Mouse (Mus musculus): Measurements from ENCODE around the gene Grik3. TPM values are rescaled to one million over a fixed set of nuclear protein-coding genes. Genes with fewer than 3 reads are reported as not detected.

Grik3 gene
- polyA plus RNA-seq, 1 experiment from 2014 or later = 0.01 TPM

- DNase-seq = no peak
- 50% methylated on average over 5 of the region's 5 CpGs for WGBS (ENCODE audit: insufficient replicate concordance)
- TF ChIP-seq EP300 (IDR thresholded peaks at IDR 0.05; ENCODE audit: low read depth) = no peak
- no peak for TF ChIP-seq CTCF (IDR thresholded peaks at IDR 0.05; ENCODE audit: low read depth)
Observed at GRCm38 (mm10) chr4:125580336-125580735, 89.8 kb downstream of the Grik3 start.

GRCm38 (mm10) chr4:125583272-125583671 is 92.8 kb downstream of the Grik3 start:
- 79% methylated on average over 9 of the region's 9 CpGs for WGBS (ENCODE audit: insufficient replicate concordance)
- Histone ChIP-seq H3K9ac (replicated peaks) (no peak overlapping the region), H3K36me3 (replicated peaks; ENCODE audit: insufficient read depth, low read length) (no peaks in the 10 kb centered on the region), H3K4me3 (ENCODE audit: low read depth, low read length) (no peak overlapping the region), H3K9me3 (ENCODE audit: low read length) (no peaks in the 10 kb centered on the region), H3K4me1 (ENCODE audit: insufficient read depth) (no peaks in the 10 kb centered on the region), H3K4me2 (ENCODE audit: low read depth, low read length) (no peak overlapping the region), H3K27ac (ENCODE audit: low read depth) (no peak overlapping the region), H3K27me3 (ENCODE audit: insufficient read depth, low read length) (no peaks in the 10 kb centered on the region)
- TF ChIP-seq CTCF (IDR thresholded peaks at IDR 0.05; ENCODE audit: low read depth) (no peak), EP300 (IDR thresholded peaks at IDR 0.05; ENCODE audit: low read depth) (no peak)
- no peak for ATAC-seq
- no peak for DNase-seq

More at GRCm38 (mm10) chr4:125580336-125580735, 89.8 kb downstream of the Grik3 start:
- H3K4me1 ChIP-seq (ENCODE audit: insufficient read depth) = no peaks in the 10 kb centered on the region
- H3K9ac ChIP-seq (replicated peaks) = no peak overlapping the region
- ATAC-seq = no peak
- H3K4me2 ChIP-seq (ENCODE audit: low read depth, low read length) = no peak overlapping the region
- H3K4me3 ChIP-seq (ENCODE audit: low read depth, low read length) = no peak overlapping the region
- no peaks in the 10 kb centered on the region for H3K36me3 ChIP-seq (replicated peaks; ENCODE audit: insufficient read depth, low read length)
- H3K27me3 ChIP-seq (ENCODE audit: insufficient read depth, low read length) = no peaks in the 10 kb centered on the region
- H3K9me3 ChIP-seq (ENCODE audit: low read length) = no peaks in the 10 kb centered on the region
- no peak overlapping the region for H3K27ac ChIP-seq (ENCODE audit: low read depth)

- TF ChIP-seq CTCF (IDR thresholded peaks at IDR 0.05; ENCODE audit: low read depth) (no peak), EP300 (IDR thresholded peaks at IDR 0.05; ENCODE audit: low read depth) (no peak)
- H3K36me3 ChIP-seq (replicated peaks; ENCODE audit: insufficient read depth, low read length) = no peaks in the 10 kb centered on the region
- ATAC-seq = no peak
- no peaks in the 10 kb centered on the region for H3K9me3 ChIP-seq (ENCODE audit: low read length)
- H3K4me2 ChIP-seq (ENCODE audit: low read depth, low read length) = no peak overlapping the region
- DNase-seq = no peak
- no peak overlapping the region for H3K9ac ChIP-seq (replicated peaks)
- no peak overlapping the region for H3K27ac ChIP-seq (ENCODE audit: low read depth)
- 51% methylated on average over 4 of the region's 4 CpGs for WGBS (ENCODE audit: insufficient replicate concordance)
- no peak overlapping the region for H3K4me3 ChIP-seq (ENCODE audit: low read depth, low read length)
- no peaks in the 10 kb centered on the region for H3K4me1 ChIP-seq (ENCODE audit: insufficient read depth)
- no peaks in the 10 kb centered on the region for H3K27me3 ChIP-seq (ENCODE audit: insufficient read depth, low read length)
Observed at GRCm38 (mm10) chr4:125583935-125584334, 93.4 kb downstream of the Grik3 start.

- Histone ChIP-seq H3K36me3 (replicated peaks; ENCODE audit: insufficient read depth, low read length) (no peaks in the 10 kb centered on the region), H3K27me3 (ENCODE audit: insufficient read depth, low read length) (0 out of 2 replicates have a peak, but pooled peaks cover 3% of the 10 kb centered on the region), H3K27ac (ENCODE audit: low read depth) (no peak overlapping the region), H3K4me2 (ENCODE audit: low read depth, low read length) (no peak overlapping the region), H3K4me3 (ENCODE audit: low read depth, low read length) (no peak overlapping the region), H3K9ac (replicated peaks) (no peak overlapping the region), H3K4me1 (ENCODE audit: insufficient read depth) (no peaks in the 10 kb centered on the region), H3K9me3 (ENCODE audit: low read length) (no peaks in the 10 kb centered on the region)
- DNase-seq (no peak), ATAC-seq (no peak)
- WGBS (ENCODE audit: insufficient replicate concordance) = 63% methylated on average over 3 of the region's 3 CpGs
- no peak for TF ChIP-seq EP300 (IDR thresholded peaks at IDR 0.05; ENCODE audit: low read depth)
- no peak for TF ChIP-seq CTCF (IDR thresholded peaks at IDR 0.05; ENCODE audit: low read depth)
Observed at GRCm38 (mm10) chr4:125584676-125585075, 94.2 kb downstream of the Grik3 start.

- Histone ChIP-seq H3K27me3 (ENCODE audit: insufficient read depth, low read length) (0 out of 2 replicates have a peak, but pooled peaks cover 3% of the 10 kb centered on the region), H3K4me3 (ENCODE audit: low read depth, low read length) (no peak overlapping the region), H3K4me2 (ENCODE audit: low read depth, low read length) (peak overlapping the region; percentile 42), H3K4me1 (ENCODE audit: insufficient read depth) (no peaks in the 10 kb centered on the region), H3K36me3 (replicated peaks; ENCODE audit: insufficient read depth, low read length) (no peaks in the 10 kb centered on the region), H3K9ac (replicated peaks) (no peak overlapping the region), H3K9me3 (ENCODE audit: low read length) (no peaks in the 10 kb centered on the region), H3K27ac (ENCODE audit: low read depth) (no peak overlapping the region)
- ATAC-seq = no peak
- TF ChIP-seq EP300 (IDR thresholded peaks at IDR 0.05; ENCODE audit: low read depth) = no peak
- no peak for TF ChIP-seq CTCF (IDR thresholded peaks at IDR 0.05; ENCODE audit: low read depth)
- WGBS (ENCODE audit: insufficient replicate concordance) = 24% methylated on average over 12 of the region's 12 CpGs
- no peak for DNase-seq
Observed at GRCm38 (mm10) chr4:125587577-125587976, 97.1 kb downstream of the Grik3 start.

- Histone ChIP-seq H3K27ac (ENCODE audit: low read depth) (no peak overlapping the region), H3K4me1 (ENCODE audit: insufficient read depth) (no peaks in the 10 kb centered on the region), H3K9me3 (ENCODE audit: low read length) (no peaks in the 10 kb centered on the region), H3K9ac (replicated peaks) (no peak overlapping the region), H3K27me3 (ENCODE audit: insufficient read depth, low read length) (0 out of 2 replicates have a peak, but pooled peaks cover 3% of the 10 kb centered on the region), H3K36me3 (replicated peaks; ENCODE audit: insufficient read depth, low read length) (no peaks in the 10 kb centered on the region), H3K4me2 (ENCODE audit: low read depth, low read length) (no peak overlapping the region), H3K4me3 (ENCODE audit: low read depth, low read length) (no peak overlapping the region)
- TF ChIP-seq CTCF (IDR thresholded peaks at IDR 0.05; ENCODE audit: low read depth) (no peak), EP300 (IDR thresholded peaks at IDR 0.05; ENCODE audit: low read depth) (no peak)
- WGBS (ENCODE audit: insufficient replicate concordance) = 4% methylated on average over 14 of the region's 14 CpGs
- ATAC-seq (no peak), DNase-seq (peak; percentile 54)
Observed at GRCm38 (mm10) chr4:125590241-125590919, 99.9 kb downstream of the Grik3 start.
